Mouse (Mus musculus): Measurements from ENCODE around the gene Morn1. TPM values are rescaled to one million over a fixed set of nuclear protein-coding genes. Genes with fewer than 3 reads are reported as not detected.

Morn1 gene
- polyA plus RNA-seq, 2 experiments, result 4.7 to 7.9 TPM

- H3K36me3 ChIP-seq (ENCODE audit: control insufficient read depth, insufficient read depth, low read length), result no peaks in the 10 kb centered on the region
- WGBS, result 72% methylated on average over 7 of the region's 7 CpGs
- ATAC-seq (ENCODE audit: low FRiP score, low read depth), result no peak
- H3K9ac ChIP-seq (ENCODE audit: low read depth, low read length, severe bottlenecking), result no peak overlapping the region
- H3K4me3 ChIP-seq (replicated peaks; ENCODE audit: low read length), result no peak overlapping the region
- peak overlapping the region; percentile 15; the same call in 1 of the 2 replicates for H3K27ac ChIP-seq (replicated peaks; ENCODE audit: low read depth, low read length)
- H3K9me3 ChIP-seq (ENCODE audit: control insufficient read depth, low read length), result 0 out of 2 replicates have a peak, but pooled peaks cover 5% of the 10 kb centered on the region
- H3K4me1 ChIP-seq (ENCODE audit: control insufficient read depth, insufficient read depth, low read length), result peaks cover 47% of the 10 kb centered on the region
- no peaks in the 10 kb centered on the region for H3K27me3 ChIP-seq (ENCODE audit: control insufficient read depth, insufficient read depth, low read length)
- no peak overlapping the region for H3K4me2 ChIP-seq (replicated peaks; ENCODE audit: low read depth, low read length, severe bottlenecking)
- DNase-seq (ENCODE audit: low spot score), result no peak
- TF ChIP-seq POLR2A (IDR thresholded peaks at IDR 0.05; ENCODE audit: borderline replicate concordance, extremely low read depth, insufficient read depth, insufficient read length), result no peak
These were observed 33.7 kb downstream of the Morn1 start for GRCm38 (mm10) chr4:155120038-155120437.

- Histone ChIP-seq H3K4me2 (replicated peaks; ENCODE audit: low read depth, low read length, severe bottlenecking) (no peak overlapping the region), H3K9ac (ENCODE audit: low read depth, low read length, severe bottlenecking) (no peak overlapping the region), H3K4me3 (replicated peaks; ENCODE audit: low read length) (no peak overlapping the region), H3K27ac (replicated peaks; ENCODE audit: low read depth, low read length) (peak overlapping the region; percentile 15), H3K27me3 (ENCODE audit: control insufficient read depth, insufficient read depth, low read length) (no peaks in the 10 kb centered on the region), H3K4me1 (ENCODE audit: control insufficient read depth, insufficient read depth, low read length) (peaks cover 48% of the 10 kb centered on the region), H3K9me3 (ENCODE audit: control insufficient read depth, low read length) (0 out of 2 replicates have a peak, but pooled peaks cover 5% of the 10 kb centered on the region), H3K36me3 (ENCODE audit: control insufficient read depth, insufficient read depth, low read length) (no peaks in the 10 kb centered on the region)
- ATAC-seq (ENCODE audit: low FRiP score, low read depth), result no peak
- WGBS, result 46% methylated on average over 5 of the region's 5 CpGs
- DNase-seq (ENCODE audit: low spot score), result no peak
- TF ChIP-seq POLR2A (IDR thresholded peaks at IDR 0.05; ENCODE audit: borderline replicate concordance, extremely low read depth, insufficient read depth, insufficient read length), result no peak
These were observed 34.2 kb downstream of the Morn1 start for GRCm38 (mm10) chr4:155120583-155120982.

- DNase-seq (ENCODE audit: low spot score), result no peak
- peaks cover 48% of the 10 kb centered on the region for H3K4me1 ChIP-seq (ENCODE audit: control insufficient read depth, insufficient read depth, low read length)
- no peaks in the 10 kb centered on the region for H3K27me3 ChIP-seq (ENCODE audit: control insufficient read depth, insufficient read depth, low read length)
- 89% methylated on average over 6 of the region's 6 CpGs for WGBS
- no peaks in the 10 kb centered on the region for H3K36me3 ChIP-seq (ENCODE audit: control insufficient read depth, insufficient read depth, low read length)
- H3K9me3 ChIP-seq (ENCODE audit: control insufficient read depth, low read length), result 0 out of 2 replicates have a peak, but pooled peaks cover 5% of the 10 kb centered on the region
- H3K9ac ChIP-seq (ENCODE audit: low read depth, low read length, severe bottlenecking), result no peak overlapping the region
- peak overlapping the region; percentile 52 for H3K27ac ChIP-seq (replicated peaks; ENCODE audit: low read depth, low read length)
- no peak overlapping the region for H3K4me3 ChIP-seq (replicated peaks; ENCODE audit: low read length)
- TF ChIP-seq POLR2A (IDR thresholded peaks at IDR 0.05; ENCODE audit: borderline replicate concordance, extremely low read depth, insufficient read depth, insufficient read length), result no peak
- ATAC-seq (ENCODE audit: low FRiP score, low read depth), result no peak
- no peak overlapping the region for H3K4me2 ChIP-seq (replicated peaks; ENCODE audit: low read depth, low read length, severe bottlenecking)
These were observed 34.8 kb downstream of the Morn1 start for GRCm38 (mm10) chr4:155121222-155121621.

- DNase-seq (ENCODE audit: low spot score) (no peak), ATAC-seq (ENCODE audit: low FRiP score, low read depth) (no peak)
- peak overlapping the region; percentile 9; the same call in 1 of the 2 replicates for H3K4me2 ChIP-seq (replicated peaks; ENCODE audit: low read depth, low read length, severe bottlenecking)
These were observed 35.6 kb downstream of the Morn1 start for GRCm38 (mm10) chr4:155121915-155122443.

GRCm38 (mm10) chr4:155122444-155123040 lies 36.2 kb downstream of the Morn1 start:
- H3K36me3 ChIP-seq (ENCODE audit: control insufficient read depth, insufficient read depth, low read length), result no peaks in the 10 kb centered on the region
- peak overlapping the region; percentile 29; the same call in 1 of the 2 replicates for H3K9ac ChIP-seq (ENCODE audit: low read depth, low read length, severe bottlenecking)
- H3K27ac ChIP-seq (replicated peaks; ENCODE audit: low read depth, low read length), result peak overlapping the region; percentile 86
- H3K4me3 ChIP-seq (replicated peaks; ENCODE audit: low read length), result no peak overlapping the region
- peaks cover 53% of the 10 kb centered on the region for H3K4me1 ChIP-seq (ENCODE audit: control insufficient read depth, insufficient read depth, low read length)
- 0 out of 2 replicates have a peak, but pooled peaks have one; percentile 37 for TF ChIP-seq POLR2A (IDR thresholded peaks at IDR 0.05; ENCODE audit: borderline replicate concordance, extremely low read depth, insufficient read depth, insufficient read length)
- ATAC-seq (ENCODE audit: low FRiP score, low read depth) (peak; percentile 84), DNase-seq (ENCODE audit: low spot score) (peak; percentile 89)
- H3K4me2 ChIP-seq (replicated peaks; ENCODE audit: low read depth, low read length, severe bottlenecking), result peak overlapping the region; percentile 9; the same call in 1 of the 2 replicates
- H3K9me3 ChIP-seq (ENCODE audit: control insufficient read depth, low read length), result 0 out of 2 replicates have a peak, but pooled peaks cover 2% of the 10 kb centered on the region
- WGBS, result 4% methylated on average over 16 of the region's 16 CpGs
- no peaks in the 10 kb centered on the region for H3K27me3 ChIP-seq (ENCODE audit: control insufficient read depth, insufficient read depth, low read length)

More at GRCm38 (mm10) chr4:155121915-155122443, 35.6 kb downstream of the Morn1 start:
- H3K27me3 ChIP-seq (ENCODE audit: control insufficient read depth, insufficient read depth, low read length), result no peaks in the 10 kb centered on the region
- no peak for TF ChIP-seq POLR2A (IDR thresholded peaks at IDR 0.05; ENCODE audit: borderline replicate concordance, extremely low read depth, insufficient read depth, insufficient read length)
- H3K27ac ChIP-seq (replicated peaks; ENCODE audit: low read depth, low read length), result peak overlapping the region; percentile 86
- H3K4me3 ChIP-seq (replicated peaks; ENCODE audit: low read length), result no peak overlapping the region
- 0 out of 2 replicates have a peak, but pooled peaks cover 5% of the 10 kb centered on the region for H3K9me3 ChIP-seq (ENCODE audit: control insufficient read depth, low read length)
- H3K4me1 ChIP-seq (ENCODE audit: control insufficient read depth, insufficient read depth, low read length), result peaks cover 53% of the 10 kb centered on the region
- 0 out of 2 replicates have a peak overlapping the region, but pooled peaks have one; percentile 29 for H3K9ac ChIP-seq (ENCODE audit: low read depth, low read length, severe bottlenecking)
- WGBS, result 67% methylated on average over 6 of the region's 6 CpGs
- no peaks in the 10 kb centered on the region for H3K36me3 ChIP-seq (ENCODE audit: control insufficient read depth, insufficient read depth, low read length)
